Mouse (Mus musculus): ENCODE measurements around the gene Tekt5. TPM values are rescaled to one million over a fixed set of nuclear protein-coding genes. Genes with fewer than 3 reads are reported as not detected.

The Tekt5 gene
- total RNA-seq, 2 experiments from 2014 or later, result not detected

Other genes starting within 250 kb of the Tekt5 start
- gene Rpl39l, start 225.3 kb downstream of the Tekt5 start, total RNA-seq (2014; fragmentation: Nextera tagmentation), result not detected in 2 replicates
- not detected in 2 replicates for gene Rpl39l, start 225.3 kb downstream of the Tekt5 start, total RNA-seq (2017)
- not detected in 2 replicates for gene Atf7ip2, start 202.8 kb downstream of the Tekt5 start, total RNA-seq (2014; fragmentation: Nextera tagmentation)
- not detected in 2 replicates for gene Atf7ip2, start 202.8 kb downstream of the Tekt5 start, total RNA-seq (2017)
- not detected in 2 replicates for gene Emp2, start 81.5 kb downstream of the Tekt5 start, total RNA-seq (2014; fragmentation: Nextera tagmentation)
- not detected in 2 replicates for gene Emp2, start 81.5 kb downstream of the Tekt5 start, total RNA-seq (2017)
- 39.1 and 51.6 TPM in 2 replicates for gene Nubp1, start 16.5 kb upstream of the Tekt5 start, total RNA-seq (2014; fragmentation: Nextera tagmentation)
- gene Nubp1, start 16.5 kb upstream of the Tekt5 start, total RNA-seq (2017), result 46.8 and 51.8 TPM in 2 replicates
- gene Tvp23a, start 51.9 kb upstream of the Tekt5 start, total RNA-seq (2014; fragmentation: Nextera tagmentation), result not detected in 2 replicates
- 0.30 TPM in 1 of 2 replicates, not detected in the other for gene Tvp23a, start 51.9 kb upstream of the Tekt5 start, total RNA-seq (2017)
- gene Ciita, start 84.6 kb upstream of the Tekt5 start, total RNA-seq (2014; fragmentation: Nextera tagmentation), result 1.8 TPM in 1 of 2 replicates, not detected in the other
- gene Ciita, start 84.6 kb upstream of the Tekt5 start, total RNA-seq (2017), result 0.70 and 1.3 TPM in 2 replicates
- 12.5 and 13.2 TPM in 2 replicates for gene Dexi, start 147.6 kb upstream of the Tekt5 start, total RNA-seq (2014; fragmentation: Nextera tagmentation)
- gene Dexi, start 147.6 kb upstream of the Tekt5 start, total RNA-seq (2017), result 1.8 and 3.2 TPM in 2 replicates
- gene Clec16a, start 149.8 kb upstream of the Tekt5 start, total RNA-seq (2014; fragmentation: Nextera tagmentation), result 13.2 and 20.9 TPM in 2 replicates
- gene Clec16a, start 149.8 kb upstream of the Tekt5 start, total RNA-seq (2017), result 6.3 and 13.6 TPM in 2 replicates

All from megakaryocyte-erythroid progenitor cell, adult 5-6 weeks (primary cell).